Mouse (Mus musculus): Measurements from ENCODE around the gene Dock3. TPM values are rescaled to one million over a fixed set of nuclear protein-coding genes. Genes with fewer than 3 reads are reported as not detected.

Gene Dock3
- 0.09 and 0.11 TPM in 2 replicates for polyA plus RNA-seq (2012; rRNA removed)
- not detected in 2 replicates for polyA plus RNA-seq (2014; fragmentation: Nextera tagmentation; extraction: Ambion mirVana)

DNA sequence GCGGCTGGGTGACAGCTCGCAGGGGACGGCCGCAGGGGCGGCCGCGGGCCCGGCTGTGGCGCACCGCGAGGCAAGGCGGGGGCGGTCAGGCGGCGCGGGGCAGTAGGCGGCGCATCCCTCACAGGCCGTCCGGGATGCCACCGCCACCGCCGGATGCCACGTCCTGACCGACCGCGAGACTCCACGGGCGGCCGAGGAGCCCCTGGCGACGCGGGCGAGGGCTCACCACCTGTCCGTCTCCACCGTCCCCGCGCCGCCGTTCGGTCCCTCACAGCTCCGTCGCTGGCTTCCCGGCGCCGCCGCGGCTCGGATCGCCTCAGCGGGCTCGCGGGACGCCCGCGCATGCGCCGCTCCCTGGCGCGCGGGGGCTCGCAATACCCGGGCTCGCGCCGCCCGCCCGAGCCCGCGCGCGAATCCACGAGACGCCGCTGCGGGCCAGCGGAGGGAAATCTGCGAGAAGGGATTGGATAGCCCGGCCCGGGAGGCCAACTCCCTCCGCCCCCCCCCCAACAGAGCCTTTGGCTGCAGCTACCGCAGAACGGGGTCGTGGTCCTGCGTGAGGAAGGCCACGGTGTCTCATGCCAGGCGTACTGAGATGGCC lies at the start of gene Dock3:
Gene Dock3 (minus strand): TSS at position 371 of the 601 bp plus-strand sequence.
- Histone ChIP-seq H3K36me3 (replicated peaks; ENCODE audit: control insufficient read depth, insufficient read depth, low read depth) (no peaks in the 10 kb centered on the region), H3K9me3 (ENCODE audit: control insufficient read depth, low read length) (no peaks in the 10 kb centered on the region), H3K27ac (no peak within 1 kb of the TSS), H3K9ac (replicated peaks) (no peak within 1 kb of the TSS), H3K4me2 (ENCODE audit: low read depth) (peak within 1 kb of the TSS; percentile 64), H3K27me3 (ENCODE audit: control insufficient read depth, insufficient read depth, low read length) (peaks cover 57% of the 10 kb centered on the region), H3K4me1 (replicated peaks; ENCODE audit: control insufficient read depth in 2 of 2, insufficient read depth in 2 of 2, low read length in 1 of 2) (no peaks in the 10 kb centered on the region), H3K4me3 (ENCODE audit: insufficient read depth in 1 of 2, low read depth in 2 of 2, low read length in 2 of 2) (peak within 1 kb of the TSS; percentile 18 to 39; a peak in 3 of 4 replicates)
- no peak for TF ChIP-seq EP300 (IDR thresholded peaks at IDR 0.05; ENCODE audit: low read depth)
- no peak for TF ChIP-seq CTCF (IDR thresholded peaks at IDR 0.05; ENCODE audit: low read depth)
- no peak for ATAC-seq (ENCODE audit: insufficient read depth)
- WGBS (ENCODE audit: insufficient replicate concordance): under 1% methylated on average over 64 of the region's 87 CpGs
- no peak for DNase-seq (ENCODE audit: low read depth in 3 of 3, low spot score in 3 of 3)

DNA sequence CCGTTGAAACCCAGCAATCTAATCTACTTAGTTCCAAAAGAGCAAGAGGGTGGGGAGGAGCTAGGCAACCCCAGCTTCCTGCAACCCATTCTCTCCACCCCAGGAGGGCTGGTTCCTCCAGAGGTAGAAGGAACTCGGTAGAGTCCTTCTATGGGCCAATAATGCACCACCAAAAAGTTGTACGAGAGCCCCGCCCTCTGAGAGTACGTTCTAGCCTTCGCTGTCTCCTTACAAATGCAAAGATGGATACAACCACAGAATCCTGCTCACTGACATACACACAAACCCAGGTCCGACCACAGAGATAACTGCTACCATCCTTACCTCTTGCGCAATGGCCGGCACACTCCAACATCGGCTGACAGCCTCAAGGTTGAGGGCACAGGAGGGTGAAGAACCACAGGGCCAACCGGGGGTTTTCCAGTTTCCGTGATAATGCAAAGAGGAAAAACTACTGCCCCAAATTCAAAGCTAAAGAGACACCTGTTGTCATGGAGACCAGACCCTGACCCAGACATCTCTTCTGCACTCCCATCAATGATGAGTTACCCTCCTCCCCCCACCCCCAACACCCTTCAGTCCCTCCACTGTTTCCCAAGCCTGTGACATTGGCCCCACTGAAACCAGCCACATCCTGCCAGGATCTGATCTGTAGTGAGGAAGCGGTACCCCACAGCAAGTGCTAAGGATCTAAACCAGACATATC lies 48.8 kb upstream of the Dock3 start:
- 10% methylated on average over 13 of the region's 13 CpGs for WGBS (ENCODE audit: insufficient replicate concordance)
- no peaks in the 10 kb centered on the region for H3K36me3 ChIP-seq (replicated peaks; ENCODE audit: control insufficient read depth, insufficient read depth, low read depth)
- peak overlapping the region in 1 of 2 experiments; percentile 5; a peak in 1 of 4 replicates for H3K4me3 ChIP-seq (ENCODE audit: insufficient read depth in 1 of 2, low read depth in 2 of 2, low read length in 2 of 2)
- H3K27me3 ChIP-seq (ENCODE audit: control insufficient read depth, insufficient read depth, low read length): no peaks in the 10 kb centered on the region
- peaks cover 5 to 15% of the 10 kb centered on the region in 2 experiments; a peak in 3 of 4 replicates for H3K4me1 ChIP-seq (replicated peaks; ENCODE audit: control insufficient read depth in 2 of 2, insufficient read depth in 2 of 2, low read length in 1 of 2)
- H3K4me2 ChIP-seq (ENCODE audit: low read depth): peak overlapping the region; percentile 56
- peak; percentile 45 for ATAC-seq (ENCODE audit: insufficient read depth)
- no peaks in the 10 kb centered on the region for H3K9me3 ChIP-seq (ENCODE audit: control insufficient read depth, low read length)
- no peak for DNase-seq (ENCODE audit: low read depth in 3 of 3, low spot score in 3 of 3)
- no peak overlapping the region for H3K9ac ChIP-seq (replicated peaks)
- no peak overlapping the region for H3K27ac ChIP-seq
- no peak for TF ChIP-seq CTCF (IDR thresholded peaks at IDR 0.05; ENCODE audit: low read depth)
- no peak for TF ChIP-seq EP300 (IDR thresholded peaks at IDR 0.05; ENCODE audit: low read depth)

DNA sequence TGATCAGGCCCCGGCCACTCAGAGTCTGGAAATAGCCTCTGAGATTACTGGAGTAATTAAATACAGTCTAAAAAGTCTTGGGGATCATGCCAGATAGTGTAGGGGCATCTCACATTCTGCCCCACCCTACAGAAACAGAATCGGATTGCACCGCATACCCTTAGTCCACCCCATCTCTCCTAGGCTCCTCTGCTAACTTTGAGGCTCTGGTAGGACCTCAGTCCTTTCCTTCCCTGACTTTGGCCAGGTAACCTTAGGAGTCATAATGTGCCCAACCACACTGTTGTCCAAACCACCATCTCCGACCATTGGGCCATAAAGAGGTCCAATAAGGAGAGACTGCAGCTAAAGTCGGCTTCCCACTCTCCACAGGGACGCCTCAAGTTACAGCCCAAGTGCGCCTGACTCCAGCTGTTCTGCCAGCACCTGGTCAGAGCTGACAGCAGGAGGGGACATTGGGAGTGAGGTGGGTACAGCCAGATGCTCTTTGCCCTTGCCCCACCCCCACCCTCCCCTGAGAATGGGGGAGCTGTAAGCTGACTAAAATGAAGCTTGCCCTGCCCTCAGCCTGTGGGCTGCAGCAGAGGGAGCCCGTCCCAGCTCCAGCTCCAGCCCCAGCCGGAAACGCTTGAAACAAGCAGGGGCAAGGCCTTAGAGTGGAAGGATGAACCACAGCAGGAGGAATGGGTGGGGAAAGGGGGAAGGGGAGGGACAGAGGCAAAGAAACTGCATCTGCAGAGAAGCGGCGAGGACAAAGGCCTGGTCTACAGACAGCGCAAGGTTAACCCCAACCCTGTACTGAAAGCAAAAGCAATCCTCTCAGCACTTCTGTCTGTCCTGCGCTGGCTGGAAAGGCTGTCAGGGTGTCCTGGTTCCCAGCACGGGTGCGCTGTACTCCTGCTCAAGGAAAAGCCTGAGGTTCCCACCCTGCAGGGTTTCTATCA lies 47.9 kb upstream of the Dock3 start:
- DNase-seq (ENCODE audit: low read depth in 3 of 3, low spot score in 3 of 3): no peak
- Histone ChIP-seq H3K27ac (no peak overlapping the region), H3K4me1 (replicated peaks; ENCODE audit: control insufficient read depth in 2 of 2, insufficient read depth in 2 of 2, low read length in 1 of 2) (peaks cover 5 to 15% of the 10 kb centered on the region in 2 experiments; a peak in 3 of 4 replicates), H3K36me3 (replicated peaks; ENCODE audit: control insufficient read depth, insufficient read depth, low read depth) (no peaks in the 10 kb centered on the region), H3K27me3 (ENCODE audit: control insufficient read depth, insufficient read depth, low read length) (no peaks in the 10 kb centered on the region), H3K9ac (replicated peaks) (peak overlapping the region; percentile 18; the same call in 1 of the 2 replicates), H3K4me2 (ENCODE audit: low read depth) (peak overlapping the region; percentile 56), H3K9me3 (ENCODE audit: control insufficient read depth, low read length) (no peaks in the 10 kb centered on the region), H3K4me3 (ENCODE audit: insufficient read depth in 1 of 2, low read depth in 2 of 2, low read length in 2 of 2) (peak overlapping the region in 1 of 2 experiments; percentile 5; a peak in 1 of 4 replicates)
- TF ChIP-seq CTCF (IDR thresholded peaks at IDR 0.05; ENCODE audit: low read depth) (0 out of 2 replicates have a peak, but pooled peaks have one; percentile 10), EP300 (IDR thresholded peaks at IDR 0.05; ENCODE audit: low read depth) (no peak)
- WGBS (ENCODE audit: insufficient replicate concordance): 24% methylated on average over 16 of the region's 16 CpGs
- ATAC-seq (ENCODE audit: insufficient read depth): peak; percentile 42

DNA sequence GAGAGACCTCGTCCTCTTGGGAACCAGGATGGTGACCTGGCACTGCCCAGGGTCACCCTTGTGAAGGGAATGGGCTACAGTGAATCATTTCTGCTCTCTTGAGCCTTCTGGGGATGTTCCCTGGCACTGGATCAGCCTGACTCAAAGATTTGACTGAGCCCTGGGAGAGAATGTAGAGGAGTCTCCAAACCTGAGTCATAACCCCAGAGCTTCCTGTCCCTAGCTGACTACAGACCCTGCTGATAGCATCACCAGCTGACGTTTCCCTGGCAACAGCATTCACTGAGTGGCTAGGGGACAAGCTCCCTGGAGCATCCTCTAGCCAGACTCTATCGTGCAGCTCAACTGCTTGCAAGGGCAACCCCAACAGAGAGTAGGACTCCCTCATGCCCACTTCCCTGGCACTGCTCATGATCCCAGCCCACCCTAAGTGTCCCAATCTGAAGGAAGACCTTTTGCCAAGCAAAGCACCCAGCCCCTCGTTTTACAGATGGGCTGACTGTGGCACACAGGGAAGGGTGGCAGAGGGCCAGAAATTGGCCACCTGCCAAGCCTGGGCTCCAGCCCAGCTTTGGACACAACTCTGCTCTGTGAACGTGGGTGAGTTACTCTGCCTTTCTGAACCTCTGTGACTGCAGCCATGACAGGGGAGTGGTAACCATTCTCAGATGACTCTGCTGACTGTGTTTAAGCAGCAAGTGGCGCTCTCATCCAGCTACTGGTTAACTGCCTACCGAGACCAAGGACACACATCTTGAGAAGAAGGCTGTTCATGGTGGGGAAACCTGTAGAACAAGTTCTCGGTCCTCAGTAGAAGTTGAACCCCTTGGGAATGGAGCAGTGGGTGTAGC lies 47.0 kb upstream of the Dock3 start:
- no peak overlapping the region for H3K9ac ChIP-seq (replicated peaks)
- H3K9me3 ChIP-seq (ENCODE audit: control insufficient read depth, low read length): no peaks in the 10 kb centered on the region
- no peak overlapping the region for H3K4me2 ChIP-seq (ENCODE audit: low read depth)
- no peak for TF ChIP-seq CTCF (IDR thresholded peaks at IDR 0.05; ENCODE audit: low read depth)
- no peak for TF ChIP-seq EP300 (IDR thresholded peaks at IDR 0.05; ENCODE audit: low read depth)
- H3K4me1 ChIP-seq (replicated peaks; ENCODE audit: control insufficient read depth in 2 of 2, insufficient read depth in 2 of 2, low read length in 1 of 2): peaks cover 5 to 15% of the 10 kb centered on the region in 2 experiments; a peak in 3 of 4 replicates
- no peak for ATAC-seq (ENCODE audit: insufficient read depth)
- no peaks in the 10 kb centered on the region for H3K36me3 ChIP-seq (replicated peaks; ENCODE audit: control insufficient read depth, insufficient read depth, low read depth)
- WGBS (ENCODE audit: insufficient replicate concordance): 46% methylated on average over 8 of the region's 8 CpGs
- no peaks in the 10 kb centered on the region for H3K27me3 ChIP-seq (ENCODE audit: control insufficient read depth, insufficient read depth, low read length)
- H3K27ac ChIP-seq: no peak overlapping the region
- no peak overlapping the region for H3K4me3 ChIP-seq (ENCODE audit: insufficient read depth in 1 of 2, low read depth in 2 of 2, low read length in 2 of 2)
- DNase-seq (ENCODE audit: low read depth in 3 of 3, low spot score in 3 of 3): no peak

Data from liver, embryonic 14.5 days (tissue).